Mouse (Mus musculus): ENCODE measurements at regions not wholly inside any gene's neighbourhood (a gene's known extent, or its start where the extent isn't known, plus 50 kb on each side); places are given as distances from the start of the nearest gene placed in this dataset.
A peak's percentile ranks its signal among the peaks of the same experiment; 100 is the strongest.

DNA sequence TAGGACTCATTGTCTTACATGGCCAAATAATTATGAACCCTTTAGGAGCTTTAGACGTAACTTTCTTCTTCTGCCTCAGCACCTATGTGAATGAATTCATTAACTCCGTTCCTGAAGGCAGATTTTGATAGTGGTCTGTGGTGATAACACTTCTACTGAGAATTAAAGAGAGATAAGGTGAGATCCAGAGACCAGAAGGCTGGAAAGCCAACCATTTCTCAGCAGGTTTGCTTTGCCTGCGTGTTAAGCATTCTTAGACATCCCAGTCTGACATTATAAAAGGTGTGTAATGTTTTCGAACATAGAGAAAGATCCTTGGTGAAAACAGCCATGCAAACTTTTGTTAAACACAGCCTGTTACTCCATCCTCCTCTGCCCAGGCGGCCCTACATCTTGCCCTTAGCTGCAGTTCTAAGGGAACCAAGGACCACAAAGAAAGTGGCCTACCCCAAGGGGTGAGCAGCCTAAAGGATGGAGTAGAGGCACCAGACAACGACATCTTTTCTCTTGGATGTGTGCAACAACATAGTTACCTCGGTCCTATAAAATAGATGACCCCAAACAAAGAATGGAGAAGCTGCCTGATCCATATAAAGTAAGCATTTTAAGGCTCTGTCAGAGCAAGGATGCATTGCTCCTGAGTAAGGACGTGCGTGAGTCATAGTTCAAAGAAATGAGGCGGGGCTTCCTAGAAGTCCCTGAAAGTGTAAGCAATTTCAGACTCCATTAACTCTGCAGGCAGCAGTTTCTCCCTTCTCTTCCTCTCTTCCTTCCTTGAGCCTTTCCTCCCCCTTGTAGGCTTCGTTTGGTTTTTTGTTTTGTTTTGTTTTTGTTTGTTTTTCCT lies 55.1 kb upstream of the Xpr1 start:
- no peak for ATAC-seq (ENCODE audit: extremely low read depth, insufficient number of reproducible peaks, low FRiP score, low TSS enrichment)
- Histone ChIP-seq H3K36me3 (no peaks in the 10 kb centered on the region), H3K4me3 (no peak overlapping the region), H3K9ac (no peak overlapping the region), H3K27me3 (replicated peaks) (no peaks in the 10 kb centered on the region), H3K4me2 (no peak overlapping the region; the same call in 1 of the 2 replicates), H3K27ac (replicated peaks) (no peak overlapping the region), H3K4me1 (peaks cover 10% of the 10 kb centered on the region), H3K9me3 (no peaks in the 10 kb centered on the region)
- 56% methylated on average over 11 of the region's 11 CpGs for WGBS

DNA sequence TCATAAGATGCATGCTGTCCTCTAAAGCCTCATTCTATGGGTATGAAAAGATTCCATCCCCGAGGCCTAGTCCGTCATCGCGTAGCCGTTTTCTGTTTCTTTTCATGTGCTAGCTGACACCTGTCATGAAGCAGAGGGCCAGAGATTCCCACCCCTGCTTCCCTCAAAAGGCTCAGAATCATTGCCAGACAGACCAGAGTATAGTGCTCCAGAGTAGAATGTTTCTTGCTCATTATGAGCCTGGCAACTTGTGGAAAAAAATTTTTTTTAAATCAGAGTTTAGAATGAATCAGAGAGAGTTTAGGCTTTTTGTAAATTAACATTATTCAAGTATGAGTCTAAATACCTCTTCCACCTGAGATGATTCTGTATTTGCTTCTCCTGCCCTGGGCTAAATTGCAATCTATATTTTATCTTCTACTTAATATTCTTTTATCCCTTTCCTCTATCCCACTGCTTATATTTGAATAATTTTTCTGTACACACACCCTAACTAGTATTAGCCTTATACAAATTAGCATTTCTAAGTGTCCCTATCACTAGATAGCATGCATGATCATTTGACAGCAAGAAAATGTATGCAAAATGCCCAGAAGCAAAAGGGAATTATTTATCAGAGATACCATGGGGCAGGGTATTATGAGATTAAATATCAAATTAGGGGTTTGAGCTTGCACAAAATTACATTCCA lies 55.9 kb upstream of the Xpr1 start:
- Histone ChIP-seq H3K4me3 (no peak overlapping the region), H3K4me1 (peaks cover 10% of the 10 kb centered on the region), H3K9ac (no peak overlapping the region), H3K36me3 (no peaks in the 10 kb centered on the region), H3K9me3 (no peaks in the 10 kb centered on the region), H3K27ac (replicated peaks) (no peak overlapping the region), H3K27me3 (replicated peaks) (no peaks in the 10 kb centered on the region), H3K4me2 (no peak overlapping the region; the same call in 1 of the 2 replicates)
- 21% methylated on average over 5 of the region's 5 CpGs for WGBS
- no peak for ATAC-seq (ENCODE audit: extremely low read depth, insufficient number of reproducible peaks, low FRiP score, low TSS enrichment)

DNA sequence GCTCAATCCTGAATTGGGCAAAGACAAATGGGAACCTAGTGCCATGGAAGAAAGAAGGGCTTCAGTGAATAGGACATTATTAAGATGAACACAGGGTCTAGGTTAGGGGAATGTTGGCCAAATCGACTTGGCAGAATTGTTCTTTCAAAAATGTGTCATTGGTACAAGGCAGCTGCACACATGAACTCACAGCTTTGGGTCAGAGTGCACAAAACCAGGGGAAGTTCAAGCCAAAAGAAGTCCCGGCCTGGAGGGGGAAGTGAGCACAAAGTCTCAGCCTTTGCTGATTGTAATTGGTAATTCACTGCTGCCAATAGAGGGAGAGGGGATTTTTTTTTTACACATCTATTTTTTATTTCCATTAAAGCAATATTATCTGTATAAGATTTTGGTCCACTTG lies 57.8 kb upstream of the Xpr1 start:
- no peak overlapping the region for H3K4me2 ChIP-seq
- no peak overlapping the region for H3K9ac ChIP-seq
- H3K27me3 ChIP-seq (replicated peaks) = no peaks in the 10 kb centered on the region
- no peak overlapping the region for H3K4me3 ChIP-seq
- no peaks in the 10 kb centered on the region for H3K36me3 ChIP-seq
- no peak overlapping the region for H3K27ac ChIP-seq (replicated peaks)
- no peaks in the 10 kb centered on the region for H3K9me3 ChIP-seq
- 59% methylated on average over 2 of the region's 2 CpGs for WGBS
- ATAC-seq (ENCODE audit: extremely low read depth, insufficient number of reproducible peaks, low FRiP score, low TSS enrichment) = no peak
- H3K4me1 ChIP-seq = peaks cover 10% of the 10 kb centered on the region

DNA sequence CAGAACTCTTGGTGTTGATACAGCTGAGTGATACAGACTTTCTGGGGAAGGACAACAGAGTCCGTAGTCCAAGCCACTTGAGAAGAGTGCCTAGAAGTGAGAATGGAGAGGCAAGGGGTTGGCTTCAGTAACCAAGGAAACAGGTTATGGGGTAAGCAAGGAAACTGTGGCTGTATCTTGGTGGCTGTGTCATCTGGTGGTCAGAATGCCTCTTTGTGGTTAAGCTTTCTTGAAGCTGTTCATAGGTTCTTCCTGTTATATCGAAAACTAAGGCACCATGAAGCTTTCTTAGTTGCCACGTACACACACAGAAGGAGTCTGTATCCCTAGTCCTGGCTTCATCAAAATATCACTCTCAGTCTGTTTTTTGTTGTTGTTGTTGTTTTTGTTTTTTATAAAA lies 59.0 kb upstream of the Xpr1 start:
- Histone ChIP-seq H3K9me3 (no peaks in the 10 kb centered on the region), H3K4me3 (no peak overlapping the region), H3K4me1 (peaks cover 10% of the 10 kb centered on the region), H3K36me3 (no peaks in the 10 kb centered on the region), H3K27me3 (replicated peaks) (no peaks in the 10 kb centered on the region), H3K9ac (no peak overlapping the region), H3K4me2 (no peak overlapping the region), H3K27ac (replicated peaks) (no peak overlapping the region)
- WGBS = 80% methylated on average over 3 of the region's 3 CpGs
- no peak for ATAC-seq (ENCODE audit: extremely low read depth, insufficient number of reproducible peaks, low FRiP score, low TSS enrichment)

DNA sequence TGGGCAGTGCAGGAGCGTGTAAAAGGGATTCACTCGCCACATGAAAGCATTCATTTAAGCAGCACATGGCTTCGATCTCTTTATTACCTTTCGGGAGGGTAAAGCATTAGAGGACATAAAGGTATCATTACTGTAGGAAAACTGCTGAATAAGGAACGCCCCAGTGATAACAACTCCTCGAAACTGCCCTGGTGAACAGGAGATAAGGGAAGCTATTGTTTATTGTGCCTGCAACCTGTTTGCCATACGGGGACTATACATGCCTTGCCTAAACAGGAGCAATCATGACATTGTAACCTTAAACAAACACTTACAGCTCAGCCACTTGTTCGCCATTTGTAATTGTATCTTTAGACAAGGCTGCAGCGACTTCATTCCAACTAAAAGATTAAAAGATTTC lies 64.9 kb upstream of the Xpr1 start:
- Histone ChIP-seq H3K36me3 (no peaks in the 10 kb centered on the region), H3K9ac (no peak overlapping the region), H3K9me3 (no peaks in the 10 kb centered on the region), H3K27ac (replicated peaks) (no peak overlapping the region), H3K4me1 (peaks cover 7% of the 10 kb centered on the region), H3K4me2 (no peak overlapping the region), H3K4me3 (no peak overlapping the region), H3K27me3 (replicated peaks) (no peaks in the 10 kb centered on the region)
- 48% methylated on average over 9 of the region's 9 CpGs for WGBS
- ATAC-seq (ENCODE audit: extremely low read depth, insufficient number of reproducible peaks, low FRiP score, low TSS enrichment) = no peak

DNA sequence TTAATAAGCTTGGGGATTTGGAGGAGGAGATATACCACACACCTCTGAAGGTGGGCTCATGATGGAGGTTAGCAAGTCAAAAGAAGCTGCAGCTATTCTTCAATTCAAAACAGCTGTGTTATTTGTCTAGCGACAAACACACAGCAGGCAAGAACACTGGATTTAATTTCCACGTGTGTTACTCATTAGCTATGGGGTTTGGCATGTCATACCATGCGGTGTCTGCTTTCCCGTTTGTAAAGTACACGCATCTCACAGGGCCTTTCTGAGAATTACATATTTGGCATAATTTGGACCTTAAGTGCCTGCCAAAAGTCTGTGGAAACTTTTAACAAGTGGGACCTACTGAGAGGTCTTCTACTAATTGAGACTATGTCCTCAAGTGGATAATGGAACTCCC lies 65.5 kb upstream of the Xpr1 start:
- Histone ChIP-seq H3K36me3 (no peaks in the 10 kb centered on the region), H3K4me2 (no peak overlapping the region), H3K27me3 (replicated peaks) (no peaks in the 10 kb centered on the region), H3K4me1 (peaks cover 7% of the 10 kb centered on the region), H3K4me3 (no peak overlapping the region), H3K9me3 (no peaks in the 10 kb centered on the region), H3K9ac (no peak overlapping the region), H3K27ac (replicated peaks) (no peak overlapping the region)
- no peak for ATAC-seq (ENCODE audit: extremely low read depth, insufficient number of reproducible peaks, low FRiP score, low TSS enrichment)
- 76% methylated on average over 5 of the region's 5 CpGs for WGBS

DNA sequence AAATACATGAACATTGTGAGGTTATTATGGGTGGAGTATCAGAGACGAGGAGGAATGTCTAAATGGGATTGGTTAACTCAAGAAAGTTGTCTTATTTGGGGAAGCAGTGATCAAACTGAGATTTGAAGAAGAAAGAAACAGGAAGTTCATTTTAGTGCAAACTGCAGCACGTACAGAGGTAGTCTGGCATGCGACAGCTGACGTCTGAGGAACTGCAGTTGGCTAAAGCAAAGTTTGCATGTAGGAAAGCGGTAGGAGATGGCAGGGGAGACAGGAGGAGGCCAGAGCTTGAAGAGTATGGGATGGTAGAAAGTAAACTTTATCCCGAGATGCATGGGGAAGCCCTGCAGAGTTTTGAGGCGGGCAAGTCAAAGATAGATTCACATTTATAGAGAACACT lies 66.5 kb upstream of the Xpr1 start:
- WGBS = 62% methylated on average over 7 of the region's 7 CpGs
- no peak for ATAC-seq (ENCODE audit: extremely low read depth, insufficient number of reproducible peaks, low FRiP score, low TSS enrichment)
- no peak overlapping the region for H3K27ac ChIP-seq (replicated peaks)
- no peaks in the 10 kb centered on the region for H3K27me3 ChIP-seq (replicated peaks)
- H3K4me1 ChIP-seq = peaks cover 7% of the 10 kb centered on the region
- H3K9ac ChIP-seq = no peak overlapping the region
- H3K36me3 ChIP-seq = no peaks in the 10 kb centered on the region
- no peak overlapping the region for H3K4me3 ChIP-seq
- no peaks in the 10 kb centered on the region for H3K9me3 ChIP-seq
- no peak overlapping the region for H3K4me2 ChIP-seq

DNA sequence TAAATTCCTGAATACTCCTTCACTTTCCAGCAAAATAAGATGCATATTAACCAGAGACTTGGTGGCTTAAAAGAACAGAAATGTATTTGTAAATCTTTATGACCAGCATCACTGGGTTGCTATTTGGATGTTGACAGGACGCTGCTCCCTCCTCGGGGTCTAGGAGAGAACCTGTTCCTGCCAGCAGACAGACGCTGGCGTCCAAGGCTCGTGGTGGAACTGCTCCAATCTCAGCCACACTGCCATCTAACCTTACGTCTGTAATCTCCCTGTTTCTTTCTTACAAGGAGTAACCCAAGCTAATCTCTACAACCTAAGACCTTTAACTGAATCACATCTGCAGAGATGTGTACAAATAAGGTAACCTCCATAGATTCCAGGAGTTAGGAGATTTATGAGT lies 70.1 kb upstream of the Acbd6 start:
- Histone ChIP-seq H3K9ac (no peak overlapping the region), H3K4me3 (no peak overlapping the region), H3K4me1 (peaks cover 20% of the 10 kb centered on the region), H3K36me3 (no peaks in the 10 kb centered on the region), H3K27me3 (replicated peaks) (no peaks in the 10 kb centered on the region), H3K4me2 (no peak overlapping the region), H3K27ac (replicated peaks) (no peak overlapping the region), H3K9me3 (no peaks in the 10 kb centered on the region)
- no peak for ATAC-seq (ENCODE audit: extremely low read depth, insufficient number of reproducible peaks, low FRiP score, low TSS enrichment)
- WGBS = 85% methylated on average over 6 of the region's 6 CpGs

DNA sequence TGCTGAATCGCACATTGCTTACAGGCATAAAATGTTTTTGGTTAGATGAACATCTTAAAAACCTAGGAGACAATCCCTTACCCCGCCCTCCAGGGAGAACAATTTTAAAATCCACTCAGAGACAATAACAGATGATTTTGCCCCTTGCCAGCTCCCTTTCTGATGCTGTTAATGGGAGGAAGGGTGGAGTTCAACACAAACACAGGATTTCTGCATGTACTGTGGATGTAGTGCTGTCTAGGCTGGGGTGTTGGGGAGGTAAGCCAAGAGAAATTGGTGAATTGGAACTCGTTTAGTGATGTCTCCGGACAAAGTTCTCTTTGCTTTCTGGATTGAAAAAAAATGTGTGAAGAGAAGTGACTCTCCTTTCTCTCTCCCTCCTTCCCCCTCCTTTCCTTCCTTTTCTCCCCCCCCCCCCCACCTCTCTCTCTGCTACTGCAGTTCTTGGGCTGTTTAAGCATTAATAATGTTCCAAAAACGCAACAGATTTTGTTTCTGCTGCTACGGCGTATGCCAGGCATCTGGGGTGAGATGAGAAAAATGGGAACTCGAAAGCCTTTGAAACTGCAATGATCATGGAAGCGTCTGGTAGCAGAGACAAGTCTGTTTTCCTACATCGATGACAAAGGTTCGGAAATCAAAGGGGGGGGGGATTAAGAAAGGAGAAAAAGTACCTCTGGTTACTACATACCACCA lies 68.8 kb upstream of the Acbd6 start:
- WGBS = 71% methylated on average over 11 of the region's 11 CpGs
- ATAC-seq (ENCODE audit: extremely low read depth, insufficient number of reproducible peaks, low FRiP score, low TSS enrichment) = no peak
- Histone ChIP-seq H3K4me3 (no peak overlapping the region), H3K27me3 (replicated peaks) (no peaks in the 10 kb centered on the region), H3K4me1 (peaks cover 31% of the 10 kb centered on the region), H3K9me3 (no peaks in the 10 kb centered on the region), H3K9ac (no peak overlapping the region), H3K4me2 (no peak overlapping the region), H3K27ac (replicated peaks) (no peak overlapping the region), H3K36me3 (no peaks in the 10 kb centered on the region)

DNA sequence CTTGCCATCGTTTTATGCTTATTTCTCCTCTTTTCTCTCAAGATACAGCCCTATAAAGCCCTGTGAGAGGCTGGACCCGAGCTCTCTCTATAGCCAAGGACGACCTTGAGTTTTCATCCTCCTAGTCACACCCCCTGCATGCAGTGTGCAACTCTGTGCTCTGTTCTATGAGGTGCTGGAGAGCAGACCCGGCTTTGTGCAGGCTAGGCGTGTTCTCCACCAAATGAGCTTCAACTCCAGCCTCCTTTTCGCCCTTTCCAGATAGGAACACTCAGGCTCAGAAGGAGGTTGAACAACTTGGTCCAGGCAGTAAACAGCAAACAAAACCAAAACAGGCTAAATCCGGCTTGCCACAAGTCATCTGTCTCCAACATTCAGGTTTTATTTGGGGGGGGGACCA lies 67.8 kb upstream of the Acbd6 start:
- Histone ChIP-seq H3K9me3 (no peaks in the 10 kb centered on the region), H3K4me1 (peaks cover 31% of the 10 kb centered on the region), H3K27ac (replicated peaks) (0 out of 2 replicates have a peak overlapping the region, but pooled peaks have one; percentile 15), H3K36me3 (no peaks in the 10 kb centered on the region), H3K9ac (no peak overlapping the region), H3K4me3 (no peak overlapping the region), H3K27me3 (replicated peaks) (no peaks in the 10 kb centered on the region), H3K4me2 (no peak overlapping the region)
- ATAC-seq (ENCODE audit: extremely low read depth, insufficient number of reproducible peaks, low FRiP score, low TSS enrichment) = no peak
- WGBS = 55% methylated on average over 7 of the region's 7 CpGs

DNA sequence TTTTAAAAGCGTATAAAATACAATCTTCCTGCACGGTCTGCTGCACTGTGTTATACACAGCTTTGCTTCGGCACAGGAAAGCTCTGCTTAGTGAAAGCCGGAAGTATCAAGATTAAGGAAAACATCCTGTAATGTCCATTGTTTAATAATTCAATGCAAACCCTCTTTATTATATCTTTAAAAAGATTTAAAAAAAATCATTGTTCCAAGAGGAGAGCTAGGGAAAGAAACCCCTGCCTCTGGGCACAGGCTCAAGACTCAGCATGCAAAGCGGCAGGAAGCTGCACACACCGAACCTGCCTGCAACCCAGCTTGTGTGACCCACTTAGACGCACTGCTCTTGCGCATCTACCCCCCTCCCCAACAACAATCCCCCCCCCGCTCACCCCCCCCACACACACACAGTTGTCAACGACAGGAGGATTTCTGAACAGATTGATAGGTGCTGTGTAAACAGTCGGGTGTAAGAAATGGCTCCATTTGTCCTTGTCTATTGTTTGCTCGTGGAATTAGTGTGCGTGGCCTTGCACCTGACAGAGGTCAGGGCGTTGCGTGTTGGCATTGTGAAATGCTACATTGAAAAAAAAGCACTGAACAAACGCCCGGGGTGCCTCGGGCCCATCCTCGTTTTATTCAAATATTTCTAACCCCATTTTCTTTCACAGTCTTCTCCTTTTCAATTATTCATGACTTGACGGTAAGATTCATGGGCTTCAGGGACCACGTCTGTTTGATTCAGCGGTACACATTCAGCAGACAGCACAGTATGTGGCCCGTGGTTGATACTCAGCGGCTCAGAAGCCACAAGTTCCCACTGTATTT lies 66.5 kb upstream of the Acbd6 start:
- Histone ChIP-seq H3K4me2 (peak overlapping the region; percentile 42), H3K4me1 (peaks cover 31% of the 10 kb centered on the region), H3K27ac (replicated peaks) (0 out of 2 replicates have a peak overlapping the region, but pooled peaks have one; percentile 3), H3K9ac (no peak overlapping the region), H3K36me3 (no peaks in the 10 kb centered on the region), H3K4me3 (no peak overlapping the region), H3K27me3 (replicated peaks) (no peaks in the 10 kb centered on the region), H3K9me3 (no peaks in the 10 kb centered on the region)
- 60% methylated on average over 24 of the region's 24 CpGs for WGBS
- ATAC-seq (ENCODE audit: extremely low read depth, insufficient number of reproducible peaks, low FRiP score, low TSS enrichment) = no peak

Measured in heart, embryonic 13.5 days (tissue).